Mouse (Mus musculus) CH12.LX (cell line): ENCODE measurements at regions not wholly inside any gene's neighbourhood (a gene's known extent, or its start where the extent isn't known, plus 50 kb on each side); places are given as distances from the start of the nearest gene placed in this dataset.
A peak's percentile ranks its signal among the peaks of the same experiment; 100 is the strongest.

Experiments used
- DNase-seq: peaks from one replicate; pipeline ENCODE4 v3.0.0-alpha.2; 2013; ENCODE audit errors: extremely low read depth
- H3K27ac ChIP-seq: 2 replicates; pipeline ENCODE4 v1.5.1; 2012; ENCODE audit warnings: low read depth, mild to moderate bottlenecking, control low read depth, moderate library complexity; ENCODE audit not compliant: insufficient read depth
- H3K27me3 ChIP-seq: replicated peaks from 2 replicates; pipeline ENCODE3; 2012; ENCODE audit warnings: inconsistent platforms
- H3K36me3 ChIP-seq, 2 experiments: replicated peaks in 1 of 2; 2 replicates each; pipeline versions ENCODE3 to v1.6.1; 2012; ENCODE audit warnings: inconsistent platforms in 1 of 2, low read length in 1 of 2, mild to moderate bottlenecking in 1 of 2, mixed read lengths in 1 of 2, moderate library complexity in 1 of 2; ENCODE audit not compliant: control insufficient read depth in 1 of 2, insufficient read depth in 1 of 2
- H3K4me1 ChIP-seq, 2 experiments: 2 replicates each; pipeline ENCODE4 v1.6.1; 2012; ENCODE audit warnings: inconsistent platforms in 1 of 2, moderate library complexity in 1 of 2; ENCODE audit not compliant: insufficient read depth in 2 of 2, control insufficient read depth in 1 of 2
- H3K4me2 ChIP-seq: 2 replicates; pipeline ENCODE4 v1.6.1; 2012; ENCODE audit warnings: low read depth, mild to moderate bottlenecking, control low read depth; ENCODE audit not compliant: poor library complexity, insufficient read depth, severe bottlenecking
- H3K4me3 ChIP-seq, 3 experiments: fragments of 150-350 bp in 1 of 3; sonication (generic) in 1 of 3; replicated peaks in 1 of 3; 2 replicates each; pipeline versions ENCODE3 to v1.5.1; 2011 to 2012; ENCODE audit warnings: low read depth in 2 of 3, low read length in 2 of 3, mild to moderate bottlenecking in 2 of 3, moderate library complexity in 2 of 3, control low read depth in 1 of 3, improper control_type of control experiment in 1 of 3, inconsistent platforms in 1 of 3, mixed read lengths in 1 of 3; ENCODE audit not compliant: poor library complexity in 1 of 3
- H3K79me2 ChIP-seq: replicated peaks from 2 replicates; pipeline ENCODE4 v1.6.1; 2012; ENCODE audit warnings: mild to moderate bottlenecking, moderate library complexity; ENCODE audit not compliant: control insufficient read depth, poor library complexity, insufficient read depth, severe bottlenecking; ENCODE audit errors: extremely low read depth
- H3K9ac ChIP-seq: 2 replicates; pipeline ENCODE4 v1.6.1; 2012; ENCODE audit warnings: low read depth, mild to moderate bottlenecking, control low read depth, moderate library complexity; ENCODE audit not compliant: insufficient read depth
- H3K9me3 ChIP-seq: replicated peaks from 2 replicates; pipeline ENCODE3; 2012; ENCODE audit warnings: low read length, inconsistent platforms, mixed read lengths
- BHLHE40 ChIP-seq: IDR thresholded peaks from 2 replicates; pipeline ENCODE4 v1.6.1; 2011; ENCODE audit warnings: mild to moderate bottlenecking, low read depth, low read length, improper control_type of control experiment
- CHD1 ChIP-seq: IDR thresholded peaks from 2 replicates; pipeline ENCODE4 v1.6.1; 2012; ENCODE audit warnings: low read depth, low read length, improper control_type of control experiment, inconsistent platforms
- CTCF ChIP-seq, 2 experiments: IDR thresholded peaks in 1 of 2; conservative IDR thresholded peaks in 1 of 2; 2 replicates each; pipeline ENCODE4 v1.5.1; 2011 to 2012; ENCODE audit warnings: low read depth in 2 of 2, low read length in 2 of 2, improper control_type of control experiment in 1 of 2, inconsistent platforms in 1 of 2, mild to moderate bottlenecking in 1 of 2, moderate library complexity in 1 of 2
- E2F4 ChIP-seq: IDR thresholded peaks from 2 replicates; pipeline ENCODE4 v1.6.1; 2011; ENCODE audit warnings: low read depth, low read length, improper control_type of control experiment; ENCODE audit not compliant: insufficient replicate concordance
- ELF1 ChIP-seq: IDR thresholded peaks from 2 replicates; pipeline ENCODE4 v1.6.1; 2014; ENCODE audit warnings: low read depth, mild to moderate bottlenecking, inconsistent platforms, low read length, improper control_type of control experiment
- EP300 ChIP-seq: IDR thresholded peaks from 2 replicates; pipeline ENCODE4 v1.6.1; 2011; ENCODE audit warnings: low read length, improper control_type of control experiment
- ETS1 ChIP-seq: conservative IDR thresholded peaks from 2 replicates; pipeline ENCODE4 v1.6.1; 2012; ENCODE audit warnings: low read depth, mild to moderate bottlenecking, inconsistent platforms, low read length, improper control_type of control experiment, moderate library complexity
- GABPA ChIP-seq: IDR thresholded peaks from 2 replicates; pipeline ENCODE4 v1.6.1; 2012; ENCODE audit warnings: low read depth, low read length, improper control_type of control experiment, inconsistent platforms; ENCODE audit not compliant: insufficient replicate concordance
- IRF4 ChIP-seq: IDR thresholded peaks from 2 replicates; pipeline ENCODE4 v1.6.1; 2014; ENCODE audit warnings: low read depth, mild to moderate bottlenecking, inconsistent platforms, low read length, improper control_type of control experiment
- JUN ChIP-seq: IDR thresholded peaks from 2 replicates; pipeline ENCODE4 v1.6.1; 2011; ENCODE audit warnings: low read depth, mild to moderate bottlenecking, low read length, improper control_type of control experiment, moderate library complexity; ENCODE audit not compliant: insufficient read depth
- JUND ChIP-seq: conservative IDR thresholded peaks from 2 replicates; pipeline ENCODE4 v1.6.1; 2011; ENCODE audit warnings: low read depth, low read length, improper control_type of control experiment
- KAT2A ChIP-seq: IDR thresholded peaks from 2 replicates; pipeline ENCODE4 v1.6.1; 2012; ENCODE audit warnings: low read length, improper control_type of control experiment, inconsistent platforms; ENCODE audit not compliant: insufficient replicate concordance
- MAX ChIP-seq: IDR thresholded peaks from 2 replicates; pipeline ENCODE4 v1.6.1; 2011; ENCODE audit warnings: low read length, improper control_type of control experiment
- NELFE ChIP-seq: IDR thresholded peaks from 2 replicates; pipeline ENCODE4 v1.6.1; 2011; ENCODE audit warnings: low read depth, low read length, improper control_type of control experiment
- POLR2A ChIP-seq: IDR thresholded peaks from 2 replicates; pipeline ENCODE4 v1.6.1; 2011; ENCODE audit warnings: low read depth, mild to moderate bottlenecking, improper control_type of control experiment, low read length
- RAD21 ChIP-seq: IDR thresholded peaks from 2 replicates; pipeline ENCODE4 v1.6.1; 2011; ENCODE audit warnings: low read depth, mild to moderate bottlenecking, low read length, improper control_type of control experiment, moderate library complexity
- RCOR1 ChIP-seq: conservative IDR thresholded peaks from 2 replicates; pipeline ENCODE4 v1.6.1; 2012; ENCODE audit warnings: low read depth, mild to moderate bottlenecking, inconsistent platforms, low read length, improper control_type of control experiment
- SMC3 ChIP-seq: IDR thresholded peaks from 2 replicates; pipeline ENCODE4 v1.6.1; 2011; ENCODE audit warnings: low read depth, low read length, improper control_type of control experiment
- TBP ChIP-seq: conservative IDR thresholded peaks from 2 replicates; pipeline ENCODE4 v1.6.1; 2011; ENCODE audit warnings: low read depth, low read length, improper control_type of control experiment
- TCF12 ChIP-seq: IDR thresholded peaks from 2 replicates; pipeline ENCODE4 v1.6.1; 2014; ENCODE audit warnings: low read depth, mild to moderate bottlenecking, inconsistent platforms, low read length, improper control_type of control experiment
- USF2 ChIP-seq: conservative IDR thresholded peaks from 2 replicates; pipeline ENCODE4 v1.6.1; 2011; ENCODE audit warnings: low read depth, low read length, improper control_type of control experiment
- ZC3H11A ChIP-seq: IDR thresholded peaks from 2 replicates; pipeline ENCODE4 v1.6.1; 2012; ENCODE audit warnings: low read depth, mild to moderate bottlenecking, inconsistent platforms, low read length, improper control_type of control experiment
- ZKSCAN1 ChIP-seq: IDR thresholded peaks from 2 replicates; pipeline ENCODE4 v1.6.1; 2012; ENCODE audit warnings: low read depth, inconsistent platforms, low read length, improper control_type of control experiment, borderline replicate concordance
- ZNF384 ChIP-seq: IDR thresholded peaks from 2 replicates; pipeline ENCODE4 v1.6.1; 2012; ENCODE audit warnings: low read depth, low read length, improper control_type of control experiment, inconsistent platforms
- dilution Hi-C: fragments of 300-500 bp; cut with MboI; formaldehyde crosslinking; loops from 2 replicates; pipeline ENCODE4 v1.14.3; 2020; ENCODE audit warnings: low sequenced_read_pairs; ENCODE audit not compliant: extremely low pct_unique_long_range_greater_than_20kb, extremely low pct_ligation_motif_present
- in situ Hi-C: fragments of 300-500 bp; cut with MboI; formaldehyde crosslinking; loops from 3 replicates; pipeline ENCODE4 v1.14.3; 2019; ENCODE audit warnings: low sequenced_read_pairs, low pct_ligation_motif_present, low pct_unique_long_range_greater_than_20kb, mixed read lengths

DNA sequence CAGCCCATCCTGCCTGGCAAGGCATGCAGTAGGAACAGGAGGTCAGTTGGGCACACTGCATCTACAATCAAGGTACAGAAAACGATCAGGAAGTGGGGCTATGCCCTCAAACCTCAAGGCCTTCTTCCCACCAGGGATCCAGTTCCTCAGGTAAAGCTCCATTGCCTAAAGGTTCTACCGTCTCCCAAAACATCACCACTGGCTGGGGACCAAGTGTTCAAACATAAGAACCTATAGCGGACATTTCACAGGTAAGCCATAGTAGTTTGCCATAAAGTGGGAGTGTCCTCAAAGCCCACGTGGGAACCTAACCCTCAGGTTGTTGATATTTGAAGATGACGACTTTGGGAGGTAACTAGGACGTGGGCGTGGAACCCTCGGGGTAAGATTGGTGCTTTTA is 72.3 kb upstream of the Map1b start:
- TF ChIP-seq GABPA, result no peak
- no peak for TF ChIP-seq USF2
- TF ChIP-seq TBP, result no peak
- TF ChIP-seq CHD1, result no peak
- TF ChIP-seq SMC3, result no peak
- no peak for TF ChIP-seq IRF4
- TF ChIP-seq NELFE, result no peak
- TF ChIP-seq JUN, result no peak
- no peak for TF ChIP-seq KAT2A
- no peak for TF ChIP-seq ETS1
- TF ChIP-seq RCOR1, result no peak
- TF ChIP-seq BHLHE40, result no peak
- TF ChIP-seq E2F4, result no peak
- TF ChIP-seq RAD21, result no peak
- in situ Hi-C loops, result no loop called here
- dilution Hi-C loops, result no loop called here
- Histone ChIP-seq H3K79me2 (no peaks in the 10 kb centered on the region), H3K4me2 (no peak overlapping the region), H3K27ac (no peak overlapping the region), H3K9ac (no peak overlapping the region), H3K9me3 (no peaks in the 10 kb centered on the region), H3K27me3 (no peaks in the 10 kb centered on the region), H3K4me1 (peaks cover 0 to 68% of the 10 kb centered on the region in 2 experiments; a peak in 2 of 4 replicates), H3K36me3 (no peaks in the 10 kb centered on the region), H3K4me3 (no peak overlapping the region)
- DNase-seq, result no peak

DNA sequence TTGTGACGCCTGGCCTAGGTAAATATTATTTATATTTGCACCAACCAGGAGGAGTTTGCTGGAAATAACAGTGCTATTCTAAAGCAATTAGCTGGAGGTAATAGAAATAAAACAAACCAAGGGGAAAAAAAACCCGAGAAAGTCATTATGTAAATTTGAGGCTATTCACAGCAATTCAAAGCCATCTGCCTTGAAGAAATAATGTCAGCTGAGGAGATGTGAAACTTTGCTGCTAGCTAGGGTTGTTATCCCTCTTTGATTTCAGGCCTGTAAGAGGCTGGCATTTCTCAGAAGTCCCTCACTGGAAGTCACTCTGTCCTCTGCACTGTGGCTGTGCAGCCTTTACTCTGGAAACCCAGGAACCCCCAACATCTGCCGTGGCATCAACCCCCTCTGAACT is 67.5 kb upstream of the Map1b start:
- Histone ChIP-seq H3K9me3 (peaks cover 10% of the 10 kb centered on the region), H3K27ac (no peak overlapping the region), H3K4me2 (no peak overlapping the region), H3K4me3 (no peak overlapping the region), H3K9ac (no peak overlapping the region), H3K36me3 (no peaks in the 10 kb centered on the region), H3K27me3 (no peaks in the 10 kb centered on the region), H3K79me2 (no peaks in the 10 kb centered on the region), H3K4me1 (peaks cover 0 to 54% of the 10 kb centered on the region in 2 experiments; a peak in 2 of 4 replicates)
- TF ChIP-seq ZNF384 (0 out of 2 replicates have a peak, but pooled peaks have one; percentile 14), POLR2A (no peak)
- DNase-seq, result peak; percentile 21
- dilution Hi-C loops, result no loop called here
- in situ Hi-C loops, result no loop called here

DNA sequence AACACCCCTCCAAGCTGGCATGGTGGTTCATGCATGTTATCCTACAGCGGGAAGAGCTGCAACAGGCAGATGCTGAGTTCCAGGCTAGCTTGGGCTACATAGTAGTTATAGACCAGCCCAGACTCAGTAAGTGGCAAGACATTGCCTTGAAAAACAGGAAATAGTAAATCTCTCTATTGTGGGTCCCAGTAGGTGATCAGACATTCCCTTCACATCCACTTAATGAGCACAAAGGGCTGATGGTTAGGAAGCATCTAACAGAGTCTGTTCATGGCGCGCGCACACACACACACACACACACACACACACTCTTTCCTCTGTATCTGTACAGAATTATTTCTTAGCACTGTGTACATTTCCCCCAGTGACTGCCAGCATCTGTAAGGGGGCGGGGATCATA is 64.0 kb upstream of the Map1b start:
- Histone ChIP-seq H3K4me3 (no peak overlapping the region), H3K4me1 (peaks cover 0 to 29% of the 10 kb centered on the region in 2 experiments; a peak in 2 of 4 replicates), H3K79me2 (no peaks in the 10 kb centered on the region), H3K36me3 (no peaks in the 10 kb centered on the region), H3K4me2 (no peak overlapping the region), H3K27ac (no peak overlapping the region), H3K9ac (no peak overlapping the region), H3K9me3 (peaks cover 13% of the 10 kb centered on the region), H3K27me3 (no peaks in the 10 kb centered on the region)
- in situ Hi-C loops, result no loop called here
- no peak for TF ChIP-seq ELF1
- TF ChIP-seq RAD21, result no peak
- TF ChIP-seq USF2, result no peak
- TF ChIP-seq RCOR1, result no peak
- TF ChIP-seq CTCF (conservative IDR thresholded peaks at IDR 0.05 in 1 of 2, IDR thresholded peaks at IDR 0.05 in 1 of 2; ENCODE audit: low read depth in 2 of 2, low read length in 2 of 2), result no peak
- no peak for TF ChIP-seq EP300
- TF ChIP-seq CHD1, result no peak
- no peak for TF ChIP-seq ZNF384
- TF ChIP-seq ZKSCAN1, result no peak
- no peak for TF ChIP-seq BHLHE40
- no peak for TF ChIP-seq MAX
- no peak for TF ChIP-seq ZC3H11A
- TF ChIP-seq TCF12, result no peak
- no peak for TF ChIP-seq JUND
- DNase-seq, result no peak
- dilution Hi-C loops, result no loop called here
